Mouse (Mus musculus): ENCODE measurements around the gene Cdkn2b. TPM values are rescaled to one million over a fixed set of nuclear protein-coding genes. Genes with fewer than 3 reads are reported as not detected.

Gene Cdkn2b
- polyA plus RNA-seq, 1 experiment: 67.3 TPM

DNA sequence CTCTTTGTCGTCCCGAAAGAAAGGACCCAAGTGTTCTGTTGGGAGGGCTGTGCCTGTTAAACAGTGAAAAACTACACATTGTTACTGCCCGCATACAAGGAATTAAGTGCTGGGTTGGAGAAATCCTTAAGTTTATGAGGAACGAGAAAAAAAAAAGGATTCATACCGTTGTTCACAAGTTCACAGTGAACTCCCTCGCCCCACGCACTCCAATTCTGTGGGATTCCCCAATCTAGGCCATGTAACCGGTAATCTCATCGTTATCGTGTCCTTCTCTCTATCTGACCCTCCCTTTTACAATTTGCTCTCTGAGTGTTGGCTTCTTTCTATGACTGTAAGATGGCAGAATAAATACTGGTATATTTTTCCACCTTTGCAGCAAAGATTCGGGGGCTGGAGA, 843 bp downstream of the Cdkn2b start:
- DNase-seq: no peak
- TF ChIP-seq CTCF (IDR thresholded peaks at IDR 0.05; ENCODE audit: insufficient read depth, low read length) (no peak), POLR2A (IDR thresholded peaks at IDR 0.05; ENCODE audit: borderline replicate concordance, extremely low read depth, low read depth, low read length) (no peak)
- Histone ChIP-seq H3K4me3 (replicated peaks; ENCODE audit: extremely low read depth, low read depth, low read length) (peak overlapping the region; percentile 81), H3K4me1 (ENCODE audit: control insufficient read depth, insufficient read depth, low read length) (peaks cover 2% of the 10 kb centered on the region)
- 21% methylated on average over 11 of the region's 11 CpGs for WGBS

DNA sequence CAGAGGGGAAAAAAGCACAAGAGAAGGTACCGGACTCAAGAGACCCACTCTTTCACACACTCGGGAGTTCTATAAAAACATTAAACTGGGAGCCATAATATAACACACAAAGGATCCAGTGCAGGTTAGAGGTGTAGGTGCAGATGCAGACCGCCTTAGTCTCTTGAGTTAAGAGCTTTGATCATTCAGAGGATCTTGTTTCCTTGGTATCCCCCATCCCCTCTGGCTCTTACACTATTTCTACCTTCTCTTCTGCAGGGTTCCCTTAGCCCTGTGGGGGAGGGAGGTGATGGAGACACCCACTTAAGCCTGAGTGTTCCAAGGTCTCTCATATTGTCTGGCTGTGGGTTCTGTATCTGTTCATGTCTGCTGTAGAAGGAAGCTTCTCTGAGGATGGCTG, 2.8 kb downstream of the Cdkn2b start:
- 54% methylated on average over 3 of the region's 3 CpGs for WGBS
- DNase-seq: no peak
- TF ChIP-seq POLR2A (IDR thresholded peaks at IDR 0.05; ENCODE audit: borderline replicate concordance, extremely low read depth, low read depth, low read length) (no peak), CTCF (IDR thresholded peaks at IDR 0.05; ENCODE audit: insufficient read depth, low read length) (no peak)
- Histone ChIP-seq H3K4me1 (ENCODE audit: control insufficient read depth, insufficient read depth, low read length) (peaks cover 2% of the 10 kb centered on the region), H3K4me3 (replicated peaks; ENCODE audit: extremely low read depth, low read depth, low read length) (no peak overlapping the region)

DNA sequence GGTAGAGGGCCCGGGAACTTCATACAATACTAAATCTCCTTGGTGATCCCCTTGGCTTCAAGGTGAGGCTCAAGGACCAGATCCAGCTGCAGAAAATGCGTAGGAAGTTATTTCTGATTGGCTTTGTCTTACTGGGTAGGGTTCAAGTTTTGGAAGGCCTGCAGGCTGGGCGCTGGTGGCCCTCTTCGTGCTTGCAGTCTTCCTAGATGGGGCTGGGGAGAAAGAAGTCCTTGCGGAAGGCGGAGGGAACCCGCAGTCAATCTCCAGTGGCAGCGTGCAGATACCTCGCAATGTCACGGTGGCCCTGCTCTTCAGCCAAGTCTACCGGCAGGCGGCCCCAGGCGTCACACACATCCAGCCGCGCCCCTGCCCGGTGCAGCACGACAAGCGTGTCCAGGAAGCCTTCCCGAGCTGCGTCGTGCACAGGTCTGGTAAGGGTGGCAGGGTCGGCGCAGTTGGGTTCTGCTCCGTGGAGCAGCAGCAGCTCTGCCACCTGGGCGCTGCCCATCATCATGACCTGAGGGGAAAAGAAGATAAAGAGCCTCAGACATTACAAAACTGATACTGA, 4.0 kb downstream of the Cdkn2b start:
- no peak for TF ChIP-seq POLR2A (IDR thresholded peaks at IDR 0.05; ENCODE audit: borderline replicate concordance, extremely low read depth, low read depth, low read length)
- no peak for TF ChIP-seq CTCF (IDR thresholded peaks at IDR 0.05; ENCODE audit: insufficient read depth, low read length)
- Histone ChIP-seq H3K4me3 (replicated peaks; ENCODE audit: extremely low read depth, low read depth, low read length) (no peak overlapping the region), H3K4me1 (ENCODE audit: control insufficient read depth, insufficient read depth, low read length) (peaks cover 2% of the 10 kb centered on the region)
- no peak for DNase-seq
- WGBS: 37% methylated on average over 25 of the region's 25 CpGs

DNA sequence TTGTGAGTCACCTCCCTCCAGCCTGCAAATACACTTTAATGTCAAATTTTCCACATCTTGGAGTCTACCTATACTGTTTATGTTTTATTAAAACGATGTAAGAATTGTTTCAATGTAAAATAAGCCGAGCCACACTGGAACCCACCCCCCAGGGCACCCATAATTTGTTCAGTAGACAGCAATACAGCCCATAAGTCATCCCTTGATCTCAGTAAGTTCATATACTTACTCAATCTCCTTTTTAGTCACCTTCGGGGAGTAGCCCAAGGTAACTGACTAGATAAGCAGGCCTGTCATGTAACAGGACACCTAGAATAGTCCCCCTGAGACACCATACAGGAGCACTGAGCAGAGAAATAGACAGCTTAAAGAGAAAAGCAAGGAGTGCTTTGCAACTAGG, 5.1 kb downstream of the Cdkn2b start:
- WGBS: 52% methylated on average over 3 of the region's 3 CpGs

DNA sequence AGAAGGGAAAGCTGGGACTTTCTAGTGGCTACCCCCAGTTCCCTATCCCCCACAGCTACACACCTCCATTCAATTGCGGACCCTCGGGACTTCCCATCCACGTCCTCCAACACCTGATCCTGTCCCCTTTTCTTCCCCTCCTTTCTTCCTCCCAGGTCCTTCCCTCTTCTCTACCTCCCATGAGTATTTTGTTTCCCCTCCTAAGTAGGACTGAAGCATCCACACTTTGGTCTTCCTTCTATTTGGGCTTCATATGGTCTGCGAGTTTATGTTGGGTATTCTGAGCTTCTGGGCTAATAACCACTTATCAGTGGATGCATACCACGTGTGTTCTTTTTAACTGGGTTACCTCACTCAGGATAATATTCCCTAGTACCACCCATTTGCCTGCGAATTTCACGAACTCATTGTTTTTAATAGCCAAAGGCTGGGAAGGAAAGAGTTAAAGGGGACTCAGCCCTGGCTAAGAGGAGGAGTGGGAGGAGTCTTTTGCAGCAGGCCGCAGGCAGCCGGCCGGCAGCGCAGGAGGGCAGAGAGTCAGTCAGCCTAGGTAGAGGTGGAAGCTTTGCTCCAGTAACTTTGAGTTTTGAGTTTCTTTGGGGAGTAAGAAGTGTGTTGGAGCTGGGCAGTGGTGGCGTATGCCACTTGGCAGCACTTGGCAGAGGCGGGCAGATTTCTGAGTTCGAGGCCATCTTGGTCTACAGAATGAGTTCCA, 7.4 kb downstream of the Cdkn2b start:
- no peak for TF ChIP-seq CTCF (IDR thresholded peaks at IDR 0.05; ENCODE audit: insufficient read depth, low read length)
- no peak for TF ChIP-seq POLR2A (IDR thresholded peaks at IDR 0.05; ENCODE audit: borderline replicate concordance, extremely low read depth, low read depth, low read length)
- WGBS: 14% methylated on average over 14 of the region's 14 CpGs
- no peak for DNase-seq
- no peak overlapping the region for H3K4me3 ChIP-seq (replicated peaks; ENCODE audit: extremely low read depth, low read depth, low read length)
- H3K4me1 ChIP-seq (ENCODE audit: control insufficient read depth, insufficient read depth, low read length): no peaks in the 10 kb centered on the region; the same call in 1 of the 2 replicates

More for the DNA sequence above, 5.1 kb downstream of the Cdkn2b start:
- Histone ChIP-seq H3K4me1 (ENCODE audit: control insufficient read depth, insufficient read depth, low read length) (no peaks in the 10 kb centered on the region; the same call in 1 of the 2 replicates), H3K4me3 (replicated peaks; ENCODE audit: extremely low read depth, low read depth, low read length) (no peak overlapping the region)
- TF ChIP-seq POLR2A (IDR thresholded peaks at IDR 0.05; ENCODE audit: borderline replicate concordance, extremely low read depth, low read depth, low read length): no peak
- TF ChIP-seq CTCF (IDR thresholded peaks at IDR 0.05; ENCODE audit: insufficient read depth, low read length): no peak
- DNase-seq: no peak

DNA sequence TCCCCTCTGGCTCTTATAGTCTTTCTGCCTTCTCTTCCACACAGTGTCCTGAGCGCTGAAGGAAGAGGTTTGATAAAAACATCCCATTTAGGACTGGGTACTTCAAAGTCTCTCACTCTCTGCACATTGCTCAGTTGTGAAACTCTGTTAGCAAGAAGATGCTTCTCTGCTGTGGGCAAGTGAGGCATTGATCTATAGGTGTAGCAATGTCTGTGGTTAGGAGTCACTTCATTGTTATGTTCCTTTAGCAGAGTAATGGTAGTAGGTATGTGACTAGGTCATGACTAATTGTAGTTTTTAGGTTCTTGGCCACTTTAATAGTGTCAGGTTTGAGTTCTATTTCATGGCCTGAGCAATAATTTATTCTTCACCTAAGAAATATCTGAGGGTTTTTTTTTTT, 8.7 kb downstream of the Cdkn2b start:
- Histone ChIP-seq H3K4me3 (replicated peaks; ENCODE audit: extremely low read depth, low read depth, low read length) (no peak overlapping the region), H3K4me1 (ENCODE audit: control insufficient read depth, insufficient read depth, low read length) (no peaks in the 10 kb centered on the region; the same call in 1 of the 2 replicates)
- TF ChIP-seq POLR2A (IDR thresholded peaks at IDR 0.05; ENCODE audit: borderline replicate concordance, extremely low read depth, low read depth, low read length) (no peak), CTCF (IDR thresholded peaks at IDR 0.05; ENCODE audit: insufficient read depth, low read length) (no peak)
- 39% methylated on average over 1 of the region's 1 CpGs for WGBS
- no peak for DNase-seq

DNA sequence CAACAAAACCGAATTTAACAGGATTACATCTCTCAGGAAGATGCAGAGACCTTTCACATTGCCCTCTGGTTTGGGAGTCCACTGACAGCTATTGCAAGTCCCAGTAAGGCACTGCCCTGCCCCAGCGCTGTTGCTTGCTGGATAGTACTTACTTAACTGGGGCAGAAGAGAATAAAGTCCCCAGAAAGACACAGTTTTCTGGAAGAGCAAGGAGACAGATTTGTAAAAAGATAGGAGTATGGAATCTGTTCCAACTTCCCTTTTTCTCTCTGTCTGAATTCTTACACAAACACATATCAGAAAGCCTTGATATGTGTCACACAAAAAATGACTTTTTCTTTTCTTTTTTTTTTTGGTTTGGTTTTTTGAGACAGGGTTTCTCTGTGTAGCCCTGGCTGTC, 11.1 kb downstream of the Cdkn2b start:
- Histone ChIP-seq H3K4me3 (replicated peaks; ENCODE audit: extremely low read depth, low read depth, low read length) (no peak overlapping the region), H3K4me1 (ENCODE audit: control insufficient read depth, insufficient read depth, low read length) (peaks cover 3% of the 10 kb centered on the region; the same call in 1 of the 2 replicates)
- no peak for DNase-seq
- TF ChIP-seq POLR2A (IDR thresholded peaks at IDR 0.05; ENCODE audit: borderline replicate concordance, extremely low read depth, low read depth, low read length) (no peak), CTCF (IDR thresholded peaks at IDR 0.05; ENCODE audit: insufficient read depth, low read length) (no peak)
- WGBS: 49% methylated on average over 2 of the region's 2 CpGs

DNA sequence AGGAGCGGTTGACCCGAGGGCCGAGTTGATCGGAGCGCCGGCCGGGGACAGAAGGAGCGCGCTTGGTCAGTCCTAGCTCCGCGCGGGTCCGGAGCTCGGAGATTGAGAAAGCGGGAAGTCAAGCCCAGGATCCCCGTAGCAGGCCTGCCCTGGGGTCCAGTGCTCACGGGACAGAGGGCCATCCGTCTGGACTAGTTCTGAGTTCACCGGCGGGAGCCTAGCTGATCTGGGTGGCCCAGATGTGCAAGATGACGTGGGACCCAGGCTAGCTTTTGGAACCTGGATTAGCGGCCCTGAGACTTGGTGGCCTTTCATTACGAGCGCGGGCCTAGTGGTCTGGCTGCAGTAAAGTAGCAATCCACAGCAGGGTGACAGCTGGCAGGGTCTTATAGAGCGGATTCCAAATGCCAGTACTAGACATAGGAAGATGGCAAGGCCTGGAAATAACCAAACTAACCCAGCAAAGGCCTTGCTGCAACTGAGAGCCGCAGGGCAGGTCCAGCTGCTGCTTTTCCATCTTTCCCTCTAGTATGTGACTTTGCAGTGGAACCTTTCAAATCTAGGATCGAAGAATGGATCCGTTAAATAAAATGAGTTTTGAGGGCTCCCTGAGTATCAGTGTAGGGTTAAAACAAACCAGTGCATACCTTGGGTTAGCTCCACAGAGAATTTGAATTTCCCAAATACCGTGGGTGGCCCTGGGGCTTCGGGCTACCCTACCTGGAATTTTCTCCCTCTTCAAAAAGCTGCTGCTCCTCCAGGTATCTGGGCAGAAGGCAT, 15.2 kb downstream of the Cdkn2b start:
- WGBS: 15% methylated on average over 31 of the region's 31 CpGs
- peak overlapping the region; percentile 94 for H3K4me3 ChIP-seq (replicated peaks; ENCODE audit: extremely low read depth, low read depth, low read length)
- TF ChIP-seq POLR2A (IDR thresholded peaks at IDR 0.05; ENCODE audit: borderline replicate concordance, extremely low read depth, low read depth, low read length) (no peak), CTCF (IDR thresholded peaks at IDR 0.05; ENCODE audit: insufficient read depth, low read length) (no peak)
- no peak for DNase-seq
- H3K4me1 ChIP-seq (ENCODE audit: control insufficient read depth, insufficient read depth, low read length): peaks cover 6% of the 10 kb centered on the region; the same call in 1 of the 2 replicates
